Mouse (Mus musculus): Measurements from ENCODE around the gene Map1b. TPM values are rescaled to one million over a fixed set of nuclear protein-coding genes. Genes with fewer than 3 reads are reported as not detected.
A peak's percentile ranks its signal among the peaks of the same experiment; 100 is the strongest.

The Map1b gene
- polyA plus RNA-seq, 1 experiment from 2014 or later: 1,780 TPM

GRCm38 (mm10) chr13:99483433-99483832, 32.9 kb downstream of the Map1b start:
- ATAC-seq (ENCODE audit: low read depth): no peak
- no peak overlapping the region for H3K9ac ChIP-seq
- H3K27ac ChIP-seq (replicated peaks): no peak overlapping the region
- no peak overlapping the region for H3K4me2 ChIP-seq
- no peaks in the 10 kb centered on the region for H3K9me3 ChIP-seq
- peaks cover 37% of the 10 kb centered on the region for H3K36me3 ChIP-seq
- peaks cover 62% of the 10 kb centered on the region for H3K4me1 ChIP-seq (replicated peaks)
- H3K27me3 ChIP-seq: no peaks in the 10 kb centered on the region
- H3K4me3 ChIP-seq: no peak overlapping the region

GRCm38 (mm10) chr13:99475488-99475887, 40.9 kb downstream of the Map1b start:
- H3K36me3 ChIP-seq: peaks cover 16% of the 10 kb centered on the region; the same call in 1 of the 2 replicates
- H3K27ac ChIP-seq (replicated peaks): peak overlapping the region; percentile 83
- no peaks in the 10 kb centered on the region for H3K27me3 ChIP-seq
- H3K4me2 ChIP-seq: peak overlapping the region; percentile 36
- H3K9me3 ChIP-seq: no peaks in the 10 kb centered on the region
- H3K4me3 ChIP-seq: no peak overlapping the region
- ATAC-seq (ENCODE audit: low read depth): peak; percentile 56; the same call in 1 of the 2 replicates
- H3K9ac ChIP-seq: peak overlapping the region; percentile 34
- 2% methylated on average over 6 of the region's 6 CpGs for WGBS
- H3K4me1 ChIP-seq (replicated peaks): peaks cover 52% of the 10 kb centered on the region

- Histone ChIP-seq H3K4me3 (no peak overlapping the region), H3K9me3 (no peaks in the 10 kb centered on the region), H3K4me1 (replicated peaks) (peaks cover 56% of the 10 kb centered on the region), H3K4me2 (peak overlapping the region; percentile 36), H3K9ac (peak overlapping the region; percentile 34), H3K36me3 (peaks cover 16% of the 10 kb centered on the region; the same call in 1 of the 2 replicates), H3K27me3 (no peaks in the 10 kb centered on the region), H3K27ac (replicated peaks) (peak overlapping the region; percentile 83)
- 8% methylated on average over 5 of the region's 5 CpGs for WGBS
- no peak for ATAC-seq (ENCODE audit: low read depth)
Measured at GRCm38 (mm10) chr13:99475033-99475432, 41.3 kb downstream of the Map1b start.

GRCm38 (mm10) chr13:99474108-99474507, 42.2 kb downstream of the Map1b start:
- Histone ChIP-seq H3K4me1 (replicated peaks) (peaks cover 65% of the 10 kb centered on the region), H3K4me2 (no peak overlapping the region), H3K9me3 (no peaks in the 10 kb centered on the region), H3K27me3 (no peaks in the 10 kb centered on the region), H3K36me3 (peaks cover 12% of the 10 kb centered on the region; the same call in 1 of the 2 replicates), H3K27ac (replicated peaks) (no peak overlapping the region), H3K4me3 (no peak overlapping the region), H3K9ac (no peak overlapping the region)
- no peak for ATAC-seq (ENCODE audit: low read depth)
- WGBS: 70% methylated on average over 7 of the region's 7 CpGs

GRCm38 (mm10) chr13:99472028-99472427, 44.3 kb downstream of the Map1b start:
- Histone ChIP-seq H3K27me3 (no peaks in the 10 kb centered on the region), H3K4me3 (no peak overlapping the region), H3K9me3 (no peaks in the 10 kb centered on the region), H3K4me2 (no peak overlapping the region), H3K27ac (replicated peaks) (no peak overlapping the region), H3K4me1 (replicated peaks) (peaks cover 77% of the 10 kb centered on the region), H3K9ac (no peak overlapping the region), H3K36me3 (peaks cover 10% of the 10 kb centered on the region; the same call in 1 of the 2 replicates)
- no peak for ATAC-seq (ENCODE audit: low read depth)
- 94% methylated on average over 9 of the region's 9 CpGs for WGBS

- Histone ChIP-seq H3K27me3 (no peaks in the 10 kb centered on the region), H3K9me3 (no peaks in the 10 kb centered on the region), H3K36me3 (peaks cover 10% of the 10 kb centered on the region; the same call in 1 of the 2 replicates), H3K9ac (no peak overlapping the region), H3K27ac (replicated peaks) (no peak overlapping the region; the same call in 1 of the 2 replicates), H3K4me2 (no peak overlapping the region), H3K4me1 (replicated peaks) (peaks cover 70% of the 10 kb centered on the region), H3K4me3 (no peak overlapping the region)
- no peak for ATAC-seq (ENCODE audit: low read depth)
- WGBS: 35% methylated on average over 7 of the region's 7 CpGs
Measured at GRCm38 (mm10) chr13:99470084-99470483, 46.3 kb downstream of the Map1b start.

GRCm38 (mm10) chr13:99468267-99468666, 48.1 kb downstream of the Map1b start:
- peaks cover 10% of the 10 kb centered on the region; the same call in 1 of the 2 replicates for H3K36me3 ChIP-seq
- H3K4me1 ChIP-seq (replicated peaks): peaks cover 61% of the 10 kb centered on the region
- H3K27ac ChIP-seq (replicated peaks): no peak overlapping the region
- no peaks in the 10 kb centered on the region for H3K27me3 ChIP-seq
- no peak overlapping the region for H3K4me3 ChIP-seq
- no peaks in the 10 kb centered on the region for H3K9me3 ChIP-seq
- no peak overlapping the region for H3K9ac ChIP-seq
- no peak overlapping the region for H3K4me2 ChIP-seq
- no peak for ATAC-seq (ENCODE audit: low read depth)
- WGBS: 62% methylated on average over 2 of the region's 2 CpGs

GRCm38 (mm10) chr13:99466811-99467315, 49.5 kb downstream of the Map1b start:
- Histone ChIP-seq H3K9me3 (no peaks in the 10 kb centered on the region), H3K36me3 (peaks cover 13% of the 10 kb centered on the region), H3K4me1 (replicated peaks) (peaks cover 56% of the 10 kb centered on the region), H3K9ac (no peak overlapping the region), H3K27ac (replicated peaks) (no peak overlapping the region), H3K4me3 (no peak overlapping the region), H3K4me2 (no peak overlapping the region), H3K27me3 (no peaks in the 10 kb centered on the region)
- no peak for ATAC-seq (ENCODE audit: low read depth)
- 38% methylated on average over 6 of the region's 6 CpGs for WGBS

GRCm38 (mm10) chr13:99466064-99466463, 50.3 kb downstream of the Map1b start:
- peaks cover 56% of the 10 kb centered on the region for H3K4me1 ChIP-seq (replicated peaks)
- WGBS: 48% methylated on average over 2 of the region's 2 CpGs
- no peak overlapping the region for H3K27ac ChIP-seq (replicated peaks)
- peaks cover 12% of the 10 kb centered on the region for H3K36me3 ChIP-seq
- H3K27me3 ChIP-seq: no peaks in the 10 kb centered on the region
- H3K4me2 ChIP-seq: no peak overlapping the region
- 0 out of 2 replicates have a peak, but pooled peaks have one; percentile 24 for ATAC-seq (ENCODE audit: low read depth)
- no peak overlapping the region for H3K4me3 ChIP-seq
- no peaks in the 10 kb centered on the region for H3K9me3 ChIP-seq
- H3K9ac ChIP-seq: no peak overlapping the region

GRCm38 (mm10) chr13:99464551-99464950, 51.8 kb downstream of the Map1b start:
- Histone ChIP-seq H3K27ac (replicated peaks) (no peak overlapping the region), H3K4me1 (replicated peaks) (peaks cover 49% of the 10 kb centered on the region), H3K9ac (no peak overlapping the region), H3K27me3 (no peaks in the 10 kb centered on the region), H3K9me3 (no peaks in the 10 kb centered on the region), H3K36me3 (peaks cover 18% of the 10 kb centered on the region), H3K4me3 (no peak overlapping the region), H3K4me2 (no peak overlapping the region)
- 71% methylated on average over 4 of the region's 4 CpGs for WGBS
- no peak for ATAC-seq (ENCODE audit: low read depth)

GRCm38 (mm10) chr13:99461886-99462285, 54.5 kb downstream of the Map1b start:
- Histone ChIP-seq H3K4me2 (no peak overlapping the region), H3K9me3 (no peaks in the 10 kb centered on the region), H3K4me3 (no peak overlapping the region), H3K4me1 (replicated peaks) (peaks cover 38% of the 10 kb centered on the region), H3K27me3 (no peaks in the 10 kb centered on the region), H3K9ac (no peak overlapping the region), H3K36me3 (peaks cover 20% of the 10 kb centered on the region), H3K27ac (replicated peaks) (no peak overlapping the region)
- no peak for ATAC-seq (ENCODE audit: low read depth)
- 95% methylated on average over 4 of the region's 4 CpGs for WGBS

- Histone ChIP-seq H3K27ac (replicated peaks) (peak overlapping the region; percentile 79), H3K4me2 (no peak overlapping the region), H3K4me3 (no peak overlapping the region), H3K27me3 (no peaks in the 10 kb centered on the region), H3K36me3 (peaks cover 25% of the 10 kb centered on the region), H3K4me1 (replicated peaks) (peaks cover 49% of the 10 kb centered on the region), H3K9me3 (no peaks in the 10 kb centered on the region), H3K9ac (no peak overlapping the region)
- ATAC-seq (ENCODE audit: low read depth): peak; percentile 41; the same call in 1 of the 2 replicates
- WGBS: 87% methylated on average over 4 of the region's 4 CpGs
Measured at GRCm38 (mm10) chr13:99459612-99460011, 56.7 kb downstream of the Map1b start.

Data from neural tube, embryonic 13.5 days (tissue).